Mouse (Mus musculus): Measurements from ENCODE around the gene Tuft1.
"Not testable (repeated sequence)": the region's sequence is repeated elsewhere in the genome, so short reads cannot be mapped to it uniquely, and the experiment has no call there.

Tuft1 gene

DNA sequence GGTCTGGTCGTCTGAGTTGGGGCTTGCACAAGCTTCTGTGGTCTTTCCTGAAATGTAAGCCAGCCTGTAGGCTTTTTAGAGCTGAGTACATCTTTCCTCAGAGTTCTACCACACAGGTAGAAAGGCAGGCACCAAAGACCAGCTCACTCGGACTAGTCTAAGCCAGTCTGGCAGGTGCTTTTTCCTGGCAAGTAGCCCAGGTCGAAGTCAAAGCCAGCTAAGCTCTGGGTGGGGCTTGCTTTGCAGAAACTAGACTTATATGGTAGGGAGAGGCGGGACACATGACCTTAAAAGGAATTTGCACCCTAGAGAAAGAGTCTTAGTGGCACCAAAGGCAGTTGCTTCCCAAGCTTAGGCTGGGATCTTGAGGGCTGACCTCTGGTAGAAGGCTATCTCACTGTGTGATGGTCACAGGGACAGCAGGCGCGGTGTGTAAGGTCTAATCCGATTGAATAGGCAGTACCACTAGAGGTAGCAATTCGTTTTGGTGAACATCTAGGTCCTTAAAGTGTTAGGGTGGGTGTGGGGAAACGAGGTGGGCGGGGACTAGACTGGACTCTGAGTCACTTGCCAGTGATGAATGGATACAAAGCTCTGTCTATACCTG, 573 bp upstream of the Tuft1 start:
- peak; percentile 93 for DNase-seq

GRCm38 (mm10) chr3:94657852-94658739, 576 bp downstream of the Tuft1 start:
- DNase-seq: not testable (repeated sequence)

DNA sequence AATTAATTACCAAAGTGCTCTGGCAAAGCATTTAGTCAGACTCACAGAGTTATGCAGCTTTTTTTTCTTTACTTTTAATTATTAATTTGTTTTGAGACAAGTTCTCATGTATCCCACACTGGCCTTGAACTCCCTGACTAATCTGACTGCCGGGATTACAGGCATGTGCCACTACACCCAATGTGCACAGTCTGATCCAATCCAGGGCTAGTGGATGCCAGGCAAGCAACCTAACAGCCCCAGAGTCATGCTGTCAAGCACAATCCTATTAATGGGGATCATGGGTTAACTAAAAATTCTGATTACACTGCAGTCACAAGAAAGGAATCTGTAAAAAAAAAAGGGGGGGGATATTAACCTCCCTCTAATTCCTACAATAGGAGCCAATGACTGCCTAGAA, 4.7 kb downstream of the Tuft1 start:
- not testable (repeated sequence) for DNase-seq

GRCm38 (mm10) chr3:94650409-94650808, 8.3 kb downstream of the Tuft1 start:
- no peak for DNase-seq

GRCm38 (mm10) chr3:94648755-94649590, 9.7 kb downstream of the Tuft1 start:
- peak; percentile 91 for DNase-seq

DNA sequence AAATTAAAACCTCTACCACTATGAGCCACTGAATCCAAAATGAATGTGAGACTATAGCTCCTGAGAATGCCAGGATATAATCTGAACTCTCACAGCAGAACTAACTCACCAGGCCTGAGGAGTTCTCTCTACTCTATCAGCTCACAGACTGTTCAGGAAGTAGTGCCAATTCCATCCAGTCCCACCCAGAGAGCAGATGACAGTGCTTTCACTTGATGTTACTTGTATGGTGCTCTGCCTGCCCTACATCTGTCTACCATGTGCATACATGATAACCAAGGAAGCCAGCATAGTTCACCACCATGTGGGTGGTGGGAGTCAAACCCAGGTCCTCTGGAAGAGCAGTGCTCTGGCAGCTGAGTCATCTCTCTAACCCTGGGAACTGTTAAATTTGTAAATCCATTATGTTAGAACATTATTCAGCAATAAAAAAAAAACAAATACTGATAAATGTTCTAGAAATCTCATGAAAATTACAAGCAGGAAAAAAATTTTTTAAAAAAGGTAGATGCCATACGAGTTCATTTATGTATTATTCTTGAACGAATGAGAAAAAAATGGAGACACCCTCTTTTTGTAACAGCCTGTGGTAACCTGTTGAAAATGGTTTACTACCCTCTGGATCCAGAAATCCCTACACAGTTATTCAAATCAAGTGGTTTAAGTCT, 16.0 kb downstream of the Tuft1 start, which contains the start of gene Gm10972:
Gene Gm10972, plus strand, starts transcription at position 618 of the 668 bp plus-strand sequence.
- not testable (repeated sequence) for DNase-seq

GRCm38 (mm10) chr3:94629876-94630275, 28.8 kb downstream of the Tuft1 start:
- peak; percentile 29 for DNase-seq

DNA sequence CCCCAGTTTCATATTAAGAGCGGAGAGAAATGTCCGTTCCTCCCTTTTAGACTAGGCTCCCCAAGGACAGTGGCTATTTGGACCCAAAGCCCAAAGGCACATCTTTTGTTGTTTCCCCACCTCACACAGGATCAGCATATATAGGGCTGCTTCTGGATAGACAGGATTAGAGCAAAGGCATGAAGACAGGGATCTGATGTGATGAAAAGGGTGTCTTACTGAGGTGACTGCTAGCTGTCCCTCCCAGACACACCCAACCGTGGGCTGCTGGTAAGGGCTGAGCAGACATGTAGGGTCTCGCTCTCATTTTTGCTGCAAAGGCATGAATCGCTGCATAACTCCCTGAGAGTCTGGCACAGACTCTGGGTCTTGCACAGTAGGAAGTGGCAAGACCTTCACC, 30.0 kb downstream of the Tuft1 start:
- peak; percentile 71 for DNase-seq

- peak; percentile 31 for DNase-seq
Measured at GRCm38 (mm10) chr3:94624281-94624680, 34.4 kb downstream of the Tuft1 start.

DNA sequence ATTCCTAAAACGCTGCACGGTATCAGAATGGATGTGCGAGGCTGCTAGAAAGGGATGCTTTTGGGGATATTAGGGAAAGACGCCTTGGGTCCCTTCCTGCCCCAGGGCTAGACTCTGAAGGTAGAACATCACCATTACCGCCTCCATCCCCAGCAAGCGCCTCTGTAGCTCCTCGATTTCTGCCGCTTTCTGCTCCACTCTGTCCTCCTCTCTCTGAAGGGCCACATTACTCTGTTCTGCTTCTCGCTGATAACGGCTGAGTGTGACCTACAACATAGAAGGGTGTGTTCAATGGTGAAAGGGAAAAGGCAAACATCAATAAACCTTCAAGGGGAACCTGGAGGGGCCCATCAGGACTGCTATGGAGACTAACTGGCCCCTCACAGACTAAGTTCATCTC, 36.1 kb downstream of the Tuft1 start:
- no peak for DNase-seq

DNA sequence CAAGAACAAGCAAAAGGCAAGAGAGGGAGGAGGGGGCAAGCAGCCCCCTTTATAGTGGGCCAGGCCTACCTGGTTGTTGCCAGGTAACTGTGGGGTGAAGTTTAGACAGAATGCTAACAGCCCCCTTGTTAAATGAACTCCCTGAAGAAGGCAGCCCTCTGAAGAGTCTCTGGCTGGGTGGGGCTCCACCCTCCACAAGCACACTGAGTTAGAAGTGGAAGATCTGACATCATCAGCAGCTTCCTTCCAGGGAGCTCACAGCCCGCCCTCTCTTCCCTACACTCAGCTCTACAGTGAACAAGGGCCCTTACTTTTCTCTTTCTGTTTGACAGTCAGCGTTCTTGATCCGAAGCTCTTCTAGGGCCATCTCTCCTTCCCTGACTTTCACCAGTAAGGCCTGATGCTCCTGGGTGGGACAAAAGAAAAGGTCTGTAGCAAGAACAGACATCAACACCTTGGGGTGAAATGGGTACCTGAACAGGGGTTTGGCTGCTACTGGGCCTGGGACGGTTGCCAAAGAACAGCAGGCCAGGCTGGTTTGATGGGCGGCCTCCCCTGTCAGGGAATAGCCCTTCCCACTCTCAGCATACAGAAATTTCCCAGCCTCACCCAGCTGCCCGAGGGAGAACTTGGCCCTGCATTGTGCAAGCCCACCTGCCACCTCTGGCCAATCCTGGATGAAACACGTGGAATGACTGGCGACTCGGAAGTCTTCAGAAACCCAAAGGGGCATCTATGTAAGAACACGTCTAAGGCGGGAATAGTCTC, 36.7 kb downstream of the Tuft1 start:
- peak; percentile 96 for DNase-seq

DNA sequence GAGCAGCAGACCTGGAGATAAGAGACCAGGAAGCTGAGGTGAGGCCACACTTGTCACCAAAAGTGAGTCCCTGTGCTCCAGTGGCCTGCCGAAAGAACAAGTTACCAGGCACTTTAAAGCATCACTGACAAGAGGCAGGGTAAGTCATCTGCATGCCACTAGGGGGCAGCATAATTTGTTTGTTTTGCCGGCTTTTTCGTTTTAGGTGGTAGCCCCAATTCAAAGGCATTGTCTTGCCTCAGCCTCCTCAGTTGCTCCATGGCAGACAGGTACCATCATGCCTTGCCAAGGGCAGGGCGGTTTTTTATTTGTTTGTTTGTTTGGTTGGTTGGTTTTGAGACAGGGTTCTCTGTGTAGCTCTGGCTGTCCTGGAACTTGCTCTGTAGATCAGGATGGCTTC, 42.0 kb downstream of the Tuft1 start:
- peak; percentile 90 for DNase-seq

GRCm38 (mm10) chr3:94613258-94613878, 45.3 kb downstream of the Tuft1 start:
- DNase-seq: peak; percentile 97

DNA sequence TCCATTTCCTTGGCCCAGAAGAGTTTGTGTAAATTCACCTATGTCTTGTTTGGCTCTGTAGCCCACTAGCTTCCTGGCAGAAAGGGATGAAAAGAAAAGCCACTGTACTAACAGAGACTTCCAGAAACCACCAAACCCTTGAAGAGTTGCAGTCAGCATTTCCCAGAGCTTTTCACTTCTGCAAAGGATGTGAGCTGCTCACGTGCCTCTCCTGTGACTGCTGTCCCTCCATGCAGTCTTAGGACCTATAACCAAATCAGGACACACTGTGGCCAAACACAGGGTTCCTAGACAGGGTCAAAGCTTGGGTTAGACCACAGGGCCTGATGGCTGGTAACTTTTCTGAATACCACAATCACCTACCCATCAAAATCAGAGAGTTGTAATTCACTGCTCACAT, 46.4 kb downstream of the Tuft1 start:
- DNase-seq: peak; percentile 97

GRCm38 (mm10) chr3:94611834-94612233, 46.8 kb downstream of the Tuft1 start:
- DNase-seq: peak; percentile 91

DNA sequence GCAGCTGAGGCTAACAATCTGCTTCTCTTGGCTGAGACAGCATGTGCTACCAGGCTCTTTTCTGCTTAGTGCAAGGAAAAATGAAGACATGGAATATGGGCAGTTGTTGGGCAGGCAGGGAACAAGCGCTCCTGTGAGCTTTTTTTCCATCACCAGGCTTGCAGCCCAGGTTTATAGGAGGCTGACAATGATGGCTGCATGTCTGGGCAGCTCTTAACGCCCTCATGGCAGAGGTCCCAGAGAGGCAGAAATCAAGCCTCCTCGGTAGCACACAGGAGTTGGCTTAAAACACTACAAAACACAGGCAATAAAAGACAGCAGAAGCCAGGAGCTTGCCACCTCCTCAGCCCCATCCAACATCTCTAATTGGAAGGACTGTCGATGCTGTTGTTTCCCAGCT, 47.3 kb downstream of the Tuft1 start:
- peak; percentile 89 for DNase-seq

DNA sequence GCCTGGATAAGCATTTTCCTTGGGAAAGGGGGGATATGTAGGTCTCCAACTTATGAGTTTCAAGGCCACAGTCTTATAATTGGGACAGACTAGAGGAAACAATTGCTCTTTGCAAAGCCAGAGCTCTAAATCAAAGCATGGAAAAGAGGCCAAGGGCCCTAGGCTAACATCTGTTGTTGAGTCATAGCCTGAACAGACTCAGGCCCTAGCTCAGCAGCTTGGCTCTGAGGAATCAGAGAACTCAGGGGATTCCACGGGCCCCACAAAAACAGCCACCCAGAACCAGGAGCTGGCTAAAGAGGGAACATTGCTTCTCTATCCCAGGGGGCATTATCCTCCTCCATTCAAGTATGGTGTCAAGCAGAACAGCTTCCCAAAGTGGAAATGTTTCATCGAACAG, 48.1 kb downstream of the Tuft1 start:
- peak; percentile 97 for DNase-seq

- peak; percentile 94 for DNase-seq
Measured at GRCm38 (mm10) chr3:94609621-94610020, 49.1 kb downstream of the Tuft1 start.

GRCm38 (mm10) chr3:94601959-94602358, 56.7 kb downstream of the Tuft1 start:
- DNase-seq: peak; percentile 89

GRCm38 (mm10) chr3:94597224-94597779, 61.4 kb downstream of the Tuft1 start:
- peak; percentile 56 for DNase-seq

DNA sequence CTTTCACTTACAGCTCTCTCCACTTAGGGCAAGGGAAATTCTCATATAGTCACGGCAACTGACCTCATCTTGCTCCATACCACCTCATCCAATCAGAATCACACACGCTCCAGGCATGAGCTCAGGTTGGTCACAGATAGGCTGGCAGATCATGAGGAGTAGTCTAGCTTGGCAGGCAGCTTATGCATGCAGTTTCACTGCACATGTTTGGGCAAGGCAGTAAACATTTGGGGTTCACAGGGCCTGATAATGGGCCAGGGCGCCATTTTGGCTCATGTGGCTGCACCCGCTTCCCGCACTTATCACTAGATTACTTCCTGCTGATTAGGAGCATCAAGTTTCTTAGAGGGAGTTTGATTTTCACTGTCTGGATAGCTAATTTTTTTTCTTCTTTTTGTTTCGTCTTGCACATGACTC, 62.8 kb downstream of the Tuft1 start:
- peak; percentile 76 for DNase-seq

Measured in heart, adult 11 months (tissue).